Mouse (Mus musculus) cortical plate, adult 2 months (tissue): ENCODE results near the gene Srpx.

ENCODE experiments used
- CTCF ChIP-seq: fragments of 200-500 bp; IDR thresholded peaks from 2 replicates; pipeline ENCODE4 v1.5.1; 2011; ENCODE audit warnings: mild to moderate bottlenecking, control low read depth, low read length; ENCODE audit not compliant: insufficient read depth; ENCODE audit errors: extremely low read depth
- POLR2A ChIP-seq: fragments of 200-500 bp; IDR thresholded peaks from 2 replicates; pipeline ENCODE4 v1.6.1; 2011; ENCODE audit warnings: mild to moderate bottlenecking, low read length, control low read depth; ENCODE audit not compliant: insufficient read depth; ENCODE audit errors: extremely low read depth

DNA sequence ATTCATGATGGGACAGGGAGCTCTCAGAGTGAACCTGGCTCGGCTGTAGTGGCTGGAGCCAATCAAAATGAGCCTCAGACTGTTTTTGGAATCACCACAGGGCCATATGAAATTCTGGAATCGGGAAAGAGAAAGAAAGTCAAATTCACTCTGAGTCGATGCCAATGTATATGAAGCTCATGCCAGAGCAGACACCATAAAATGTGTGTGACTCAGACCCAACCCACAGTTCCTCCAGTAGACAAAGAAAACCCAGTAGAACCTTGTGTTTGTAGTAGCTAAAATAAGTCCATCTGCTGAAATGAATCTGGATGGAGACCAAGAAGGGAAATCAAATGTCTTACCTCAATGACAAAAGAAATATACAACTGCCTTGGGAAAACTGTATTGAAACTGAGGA lies 43.5 kb downstream of the Srpx start:
- TF ChIP-seq CTCF (no peak), POLR2A (no peak)
